Mouse (Mus musculus): ENCODE data around the gene Mobp.

DNA sequence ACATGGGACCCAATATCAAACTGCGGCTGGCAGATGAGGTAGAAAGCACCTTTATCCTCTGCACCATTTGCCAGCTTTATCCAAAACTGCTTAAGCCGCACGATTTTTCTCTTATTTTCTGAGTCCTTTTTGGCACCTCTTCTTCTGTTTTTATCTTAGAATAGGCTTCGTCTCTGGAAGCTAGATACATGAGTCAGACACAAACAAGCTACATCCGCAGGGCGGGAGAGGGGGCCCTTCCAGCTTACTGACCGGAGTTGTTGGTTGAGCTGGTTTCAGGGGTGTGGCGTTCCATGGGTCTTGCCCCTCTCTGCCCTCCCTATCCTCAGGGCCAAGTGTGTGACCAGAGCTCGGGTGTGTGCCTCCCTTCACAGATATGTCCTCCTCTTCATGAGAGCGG lies 29.3 kb downstream of the Mobp start:
- TF ChIP-seq POLR2A (IDR thresholded peaks at IDR 0.05; ENCODE audit: control insufficient read depth, low read depth, low read length): no peak
- no peak for TF ChIP-seq CTCF (IDR thresholded peaks at IDR 0.05; ENCODE audit: control insufficient read depth, insufficient read depth, insufficient replicate concordance, low read depth, low read length)

Data from testis, adult 2 months (tissue).